ENCODE assay signal across 31 mouse cellular contexts in the genomic region with DNA sequence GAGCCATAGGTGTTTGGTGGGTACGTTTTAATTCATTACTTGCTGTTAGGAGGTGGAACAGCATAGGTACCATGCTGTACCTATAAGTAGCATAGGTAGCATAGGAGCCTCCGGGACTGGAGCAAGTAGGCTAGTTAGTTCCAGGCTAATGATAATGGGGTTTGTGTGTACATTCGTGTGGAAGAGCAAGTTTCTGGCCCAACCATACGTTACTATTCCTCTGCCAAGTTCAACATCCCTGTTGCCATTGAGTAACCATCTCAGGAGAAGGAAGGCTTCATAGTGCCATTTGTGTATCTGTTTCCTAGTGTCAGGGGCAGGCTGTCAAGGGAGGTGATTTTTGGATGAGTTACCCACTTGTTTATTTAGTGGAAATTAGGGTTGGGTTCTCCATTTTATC.
"Had no signal": no experiment of that assay in that cellular context is flagged by ENCODE, and none has a peak within 500 bp of the region (broad histone marks: within the 10 kb centered on the region; RNA-seq: fewer than 3 reads in every experiment).

No protein-coding gene starts in this region.

- H3K9me3 ChIP-seq: limb, embryonic 10.5 days; limb, embryonic 12.5 days; limb, embryonic 13.5 days; limb, embryonic 15.5 days; liver, embryonic 12.5 days; liver, embryonic 13.5 days; liver, embryonic 15.5 days; lung, embryonic 15.5 days; midbrain, embryonic 10.5 days; midbrain, embryonic 12.5 days; midbrain, embryonic 13.5 days; midbrain, embryonic 15.5 days; neural tube, embryonic 12.5 days had no signal

- ATAC-seq: liver, embryonic 12.5 days; liver, postnatal 0 days; lung, postnatal 0 days; midbrain, embryonic 13.5 days; midbrain, embryonic 15.5 days had no signal

- H3K27ac ChIP-seq: limb, embryonic 10.5 days; limb, embryonic 12.5 days; limb, embryonic 13.5 days; limb, embryonic 15.5 days; liver, embryonic 12.5 days; liver, embryonic 13.5 days; liver, embryonic 14.5 days; liver, embryonic 15.5 days; lung, embryonic 15.5 days; macrophage; midbrain, embryonic 10.5 days; midbrain, embryonic 12.5 days; midbrain, embryonic 13.5 days; midbrain, embryonic 15.5 days; neural tube, embryonic 12.5 days had no signal

- H3K4me1 ChIP-seq: lung, embryonic 15.5 days; megakaryocyte, embryonic 14.5 days; midbrain, embryonic 12.5 days; midbrain, embryonic 13.5 days; midbrain, embryonic 15.5 days; neural tube, embryonic 12.5 days had no signal

- DNase-seq: left cerebral cortex, postnatal 4 days; liver; liver, embryonic 13.5 days; liver, postnatal 0 days; lung, adult 18-20 months; lung, adult 2 months; lung, embryonic 14.5 days; lung, postnatal 10 days; lung, postnatal 14 days; lung, postnatal 36 days; lung, postnatal 4 days; midbrain, embryonic 14.5 days had no signal

- H3K36me3 ChIP-seq: limb, embryonic 10.5 days; limb, embryonic 12.5 days; limb, embryonic 13.5 days; limb, embryonic 15.5 days; liver, embryonic 13.5 days; liver, embryonic 15.5 days; lung, embryonic 15.5 days; midbrain, embryonic 10.5 days; midbrain, embryonic 12.5 days; midbrain, embryonic 13.5 days; midbrain, embryonic 15.5 days; neural tube, embryonic 12.5 days had no signal

- H3K27me3 ChIP-seq: limb, embryonic 12.5 days; limb, embryonic 13.5 days; limb, embryonic 15.5 days; liver, embryonic 12.5 days; liver, embryonic 13.5 days; liver, embryonic 15.5 days; lung, embryonic 15.5 days; megakaryocyte, embryonic 14.5 days; midbrain, embryonic 12.5 days; midbrain, embryonic 13.5 days; midbrain, embryonic 15.5 days had no signal

- H3K4me3 ChIP-seq: limb, embryonic 10.5 days; limb, embryonic 12.5 days; limb, embryonic 13.5 days; limb, embryonic 15.5 days; liver, embryonic 12.5 days; liver, embryonic 13.5 days; liver, embryonic 15.5 days; lung, embryonic 15.5 days; midbrain, embryonic 10.5 days; midbrain, embryonic 12.5 days; midbrain, embryonic 13.5 days; midbrain, embryonic 15.5 days; myocyte; neural tube, embryonic 12.5 days had no signal

- H3K9ac ChIP-seq: limb, embryonic 12.5 days; limb, embryonic 13.5 days; limb, embryonic 15.5 days; liver, embryonic 12.5 days; liver, embryonic 13.5 days; liver, embryonic 14.5 days; liver, embryonic 15.5 days; liver, postnatal 0 days; lung, embryonic 14.5 days; lung, embryonic 15.5 days; midbrain, embryonic 12.5 days; midbrain, embryonic 13.5 days; midbrain, embryonic 15.5 days; neural tube, embryonic 12.5 days had no signal

- H3K4me2 ChIP-seq: limb, embryonic 12.5 days; limb, embryonic 13.5 days; limb, embryonic 15.5 days; liver, embryonic 11.5 days; liver, embryonic 12.5 days; liver, embryonic 13.5 days; liver, embryonic 15.5 days; lung, embryonic 14.5 days; lung, embryonic 15.5 days; midbrain, embryonic 11.5 days; midbrain, embryonic 12.5 days; midbrain, embryonic 13.5 days; midbrain, embryonic 15.5 days; neural tube, embryonic 12.5 days had no signal
